42 mouse cellular contexts compared by ENCODE assay signal in the genomic region with DNA sequence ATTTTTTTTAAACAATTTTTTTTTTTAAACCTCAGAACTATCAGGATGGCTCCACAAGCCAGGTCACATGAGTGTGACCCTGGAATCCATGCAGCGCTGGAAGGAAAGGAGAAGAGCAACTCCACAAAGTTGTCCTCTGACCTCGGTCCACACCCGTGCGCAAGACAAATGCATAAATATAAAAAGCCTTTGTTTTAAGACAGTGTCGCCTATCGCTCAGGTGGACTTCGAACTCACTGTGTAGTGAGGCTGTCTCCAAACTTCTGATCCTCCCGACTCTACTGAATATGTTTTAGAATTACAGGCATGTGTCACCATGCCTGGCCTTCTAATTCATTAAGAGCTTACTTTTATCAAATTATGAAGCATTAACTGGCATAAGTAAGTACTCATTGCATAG. TPM values are rescaled to one million over a fixed set of nuclear protein-coding genes. Genes with fewer than 3 reads are reported as not detected.
"Had no signal": no experiment of that assay in that cellular context is flagged by ENCODE, and none has a peak within 500 bp of the region (broad histone marks: within the 10 kb centered on the region; RNA-seq: fewer than 3 reads in every experiment).

No protein-coding gene starts in this region.

- H3K4me1 ChIP-seq: limb, embryonic 10.5 days; limb, embryonic 12.5 days; limb, embryonic 13.5 days; limb, embryonic 15.5 days; liver, embryonic 12.5 days; liver, embryonic 13.5 days; liver, embryonic 15.5 days; lung, embryonic 15.5 days; midbrain, embryonic 10.5 days; midbrain, embryonic 12.5 days; midbrain, embryonic 13.5 days; midbrain, embryonic 15.5 days had no signal

- H3K4me2 ChIP-seq: limb, embryonic 12.5 days; limb, embryonic 13.5 days; limb, embryonic 15.5 days; liver, embryonic 11.5 days; liver, embryonic 12.5 days; liver, embryonic 13.5 days; liver, embryonic 15.5 days; lung, embryonic 14.5 days; lung, embryonic 15.5 days; midbrain, embryonic 11.5 days; midbrain, embryonic 12.5 days; midbrain, embryonic 13.5 days; midbrain, embryonic 15.5 days had no signal

- H3K9ac ChIP-seq: limb, embryonic 12.5 days; limb, embryonic 13.5 days; limb, embryonic 15.5 days; liver, embryonic 12.5 days; liver, embryonic 13.5 days; liver, embryonic 14.5 days; liver, embryonic 15.5 days; liver, postnatal 0 days; lung, embryonic 14.5 days; lung, embryonic 15.5 days; midbrain, embryonic 12.5 days; midbrain, embryonic 13.5 days; midbrain, embryonic 15.5 days had no signal

- DNase-seq: left cerebral cortex, postnatal 4 days; liver; liver, embryonic 13.5 days; liver, postnatal 0 days; lung, adult 18-20 months; lung, adult 2 months; lung, embryonic 14.5 days; lung, postnatal 10 days; lung, postnatal 14 days; lung, postnatal 36 days; lung, postnatal 4 days; midbrain, embryonic 14.5 days had no signal

- ATAC-seq: liver, embryonic 12.5 days; liver, postnatal 0 days; lung, postnatal 0 days; midbrain, embryonic 13.5 days; midbrain, embryonic 15.5 days; midbrain, embryonic 16.5 days had no signal

- H3K4me3 ChIP-seq: limb, embryonic 10.5 days; limb, embryonic 12.5 days; limb, embryonic 13.5 days; limb, embryonic 15.5 days; liver, embryonic 12.5 days; liver, embryonic 13.5 days; liver, embryonic 15.5 days; lung, embryonic 15.5 days; megakaryocyte, embryonic 14.5 days; midbrain, embryonic 10.5 days; midbrain, embryonic 12.5 days; midbrain, embryonic 13.5 days; midbrain, embryonic 15.5 days; myocyte had no signal

- H3K9me3 ChIP-seq: limb, embryonic 10.5 days; limb, embryonic 15.5 days; liver, embryonic 12.5 days; liver, embryonic 13.5 days; liver, embryonic 15.5 days; lung, embryonic 15.5 days; midbrain, embryonic 12.5 days; midbrain, embryonic 15.5 days had no signal

- H3K27ac ChIP-seq: limb, embryonic 10.5 days; limb, embryonic 12.5 days; limb, embryonic 13.5 days; limb, embryonic 15.5 days; liver, embryonic 12.5 days; liver, embryonic 13.5 days; liver, embryonic 14.5 days; liver, embryonic 15.5 days; lung, embryonic 15.5 days; macrophage; midbrain, embryonic 10.5 days; midbrain, embryonic 12.5 days; midbrain, embryonic 13.5 days; midbrain, embryonic 15.5 days had no signal

- H3K27me3 ChIP-seq: limb, embryonic 12.5 days; limb, embryonic 13.5 days; limb, embryonic 15.5 days; liver, embryonic 12.5 days; liver, embryonic 13.5 days; liver, embryonic 15.5 days; lung, embryonic 15.5 days; megakaryocyte, embryonic 14.5 days; midbrain, embryonic 12.5 days; midbrain, embryonic 13.5 days; midbrain, embryonic 15.5 days had no signal

RNA-seq across cellular contexts. Expression of a gene that starts 21.6 kb away (rescaled TPM):
- total RNA-seq: left cerebral cortex, adult 8-10 months; left cerebral cortex, postnatal 10 days; left cerebral cortex, postnatal 14 days; left cerebral cortex, postnatal 25 days; left cerebral cortex, postnatal 36 days; left cerebral cortex, postnatal 4 days; megakaryocyte progenitor cell, adult 5-6 weeks; megakaryocyte, adult 5-6 weeks; megakaryocyte-erythroid progenitor cell, adult 5-6 weeks; midbrain, postnatal 0 days; monocyte, adult 5-6 weeks had no signal
- polyA plus RNA-seq: limb, embryonic 10.5 days; limb, embryonic 11.5 days; limb, embryonic 12.5 days; limb, embryonic 13.5 days; liver, embryonic 12.5 days; liver, embryonic 13.5 days; liver, embryonic 14.5 days; liver, embryonic 15.5 days; lung, embryonic 14.5 days; macrophage; midbrain, embryonic 10.5 days; midbrain, embryonic 11.5 days; midbrain, embryonic 12.5 days; midbrain, embryonic 14.5 days; midbrain, embryonic 15.5 days; midbrain, embryonic 16.5 days; midbrain, postnatal 0 days; myocyte had no signal
